Mouse (Mus musculus) bone marrow macrophage, adult 2 months (primary cell): ENCODE data around the gene Gm12355.

Experiments used
- CTCF ChIP-seq: IDR thresholded peaks from 2 replicates; pipeline ENCODE4 v1.5.1; 2012; ENCODE audit warnings: low read depth, mild to moderate bottlenecking, low read length, moderate library complexity
- POLR2A ChIP-seq: IDR thresholded peaks from 2 replicates; pipeline ENCODE4 v1.6.1; 2012; ENCODE audit warnings: mild to moderate bottlenecking, low read depth, low read length, borderline replicate concordance

DNA sequence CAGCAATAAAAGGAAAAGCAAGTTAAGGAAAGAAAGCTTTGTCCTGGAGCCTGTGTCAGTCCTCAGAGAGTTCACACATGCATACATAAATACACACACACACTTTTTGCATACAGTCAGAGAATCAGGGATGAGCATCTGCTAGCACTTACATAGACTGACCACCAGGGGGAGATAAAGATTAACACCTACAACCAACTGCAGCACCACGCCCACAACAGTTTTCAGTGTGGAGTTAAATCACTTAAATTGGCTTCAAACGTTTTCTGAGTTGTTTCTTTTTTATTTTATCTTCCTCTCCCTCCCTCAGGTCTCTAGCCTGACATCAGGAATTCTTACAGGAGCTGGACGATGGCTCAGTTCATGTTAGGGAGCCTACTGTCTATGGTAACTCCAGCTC, 18.7 kb downstream of the Gm12355 start:
- TF ChIP-seq POLR2A (no peak), CTCF (no peak)
